Mouse (Mus musculus) C2C12 (cell line): ENCODE results near the gene Col4a3. TPM values are rescaled to one million over a fixed set of nuclear protein-coding genes. Genes with fewer than 3 reads are reported as not detected.
A peak's percentile ranks its signal among the peaks of the same experiment; 100 is the strongest.

Experiments
- H3K27me3 ChIP-seq: one replicate; pipeline ENCODE4 v1.6.1; 2011; ENCODE audit not compliant: control insufficient read depth, insufficient read depth, insufficient read length
- H3K36me3 ChIP-seq: one replicate; pipeline ENCODE4 v1.6.1; 2011; ENCODE audit not compliant: control insufficient read depth, insufficient read depth
- H3K4me3 ChIP-seq: one replicate; pipeline ENCODE4 v1.5.1; 2011; ENCODE audit warnings: mild to moderate bottlenecking, control low read depth; ENCODE audit not compliant: poor library complexity, insufficient read depth, severe bottlenecking
- H3K79me2 ChIP-seq: one replicate; pipeline ENCODE4 v1.6.1; 2011; ENCODE audit not compliant: control insufficient read depth, insufficient read depth
- H3K79me3 ChIP-seq: one replicate; pipeline ENCODE4 v1.6.1; 2011; ENCODE audit warnings: low read depth, control low read depth
- H3ac ChIP-seq: one replicate; pipeline ENCODE3; 2011; ENCODE audit warnings: low read depth; ENCODE audit not compliant: control insufficient read depth, insufficient read length
- CEBPB ChIP-seq: IDR thresholded peaks from one replicate; pipeline ENCODE4 v1.6.1; 2011; ENCODE audit warnings: low read depth, mild to moderate bottlenecking, control low read depth, moderate library complexity
- CTCF ChIP-seq: IDR thresholded peaks from one replicate; pipeline ENCODE4 v1.5.1; 2011; ENCODE audit not compliant: control insufficient read depth, insufficient read depth, insufficient read length
- FOSL1 ChIP-seq: IDR thresholded peaks from one replicate; pipeline ENCODE4 v1.8.0; 2011; ENCODE audit warnings: mild to moderate bottlenecking, low read length; ENCODE audit not compliant: poor library complexity, insufficient read depth, severe bottlenecking
- MAX ChIP-seq: IDR thresholded peaks from one replicate; pipeline ENCODE4 v1.6.1; 2011; ENCODE audit warnings: mild to moderate bottlenecking, control low read depth
- MYOD1 ChIP-seq: IDR thresholded peaks from one replicate; pipeline ENCODE4 v1.6.1; 2011; ENCODE audit warnings: low read depth; ENCODE audit not compliant: control insufficient read depth, insufficient read length
- MYOG ChIP-seq: IDR thresholded peaks from one replicate; pipeline ENCODE4 v1.6.1; 2011; ENCODE audit not compliant: control insufficient read depth, insufficient read length; ENCODE audit errors: extremely low read depth
- USF1 ChIP-seq: IDR thresholded peaks from one replicate; pipeline ENCODE4 v1.6.1; 2011; ENCODE audit warnings: low read depth, mild to moderate bottlenecking, control low read depth, moderate library complexity
- long read RNA-seq, 2 experiments: library from polyadenylated mRNA; unstranded; transcript quantifications; one replicate each; pipeline ENCODE4 v2.0.0; 2019 to 2020
- polyA plus RNA-seq: library from polyadenylated mRNA; unstranded; fragments of >200 nt; fragmentation: generic; extraction: Trizol; gene quantifications from one replicate; pipeline ENCODE4 v1.2.1, GENCODE M21; 2012; ENCODE audit warnings: missing spikeins

Col4a3 gene
- 0.01 TPM for polyA plus RNA-seq
- long read RNA-seq, experiment 1, result 0 reads
- long read RNA-seq, experiment 2, result 0 reads

GRCm38 (mm10) chr1:82586713-82587399 lies at the start of gene Col4a3, which contains the start of gene Col4a4:
Gene Col4a3, plus strand, starts transcription at chr1:82586921.
Gene Col4a4, minus strand, starts transcription at chr1:82586849.
- Histone ChIP-seq H3ac (peak within 1 kb of the TSS; percentile 15), H3K79me2 (no peaks in the 10 kb centered on the region), H3K36me3 (no peaks in the 10 kb centered on the region), H3K4me3 (no peak within 1 kb of the TSS), H3K27me3 (no peaks in the 10 kb centered on the region), H3K79me3 (no peaks in the 10 kb centered on the region)
- TF ChIP-seq MYOD1, result no peak
- no peak for TF ChIP-seq CEBPB
- TF ChIP-seq MAX, result no peak
- TF ChIP-seq USF1, result no peak
- TF ChIP-seq FOSL1, result no peak
- TF ChIP-seq CTCF, result no peak
- no peak for TF ChIP-seq MYOG

- H3K36me3 ChIP-seq, result no peaks in the 10 kb centered on the region
- no peaks in the 10 kb centered on the region for H3K27me3 ChIP-seq
- no peaks in the 10 kb centered on the region for H3K79me3 ChIP-seq
- H3K79me2 ChIP-seq, result no peaks in the 10 kb centered on the region
- H3ac ChIP-seq, result no peak overlapping the region
- H3K4me3 ChIP-seq, result no peak overlapping the region
- TF ChIP-seq FOSL1 (no peak), USF1 (no peak), CEBPB (no peak), MYOG (no peak), CTCF (no peak), MAX (no peak), MYOD1 (no peak)
These were observed 48.9 kb upstream of the Col4a3 start for GRCm38 (mm10) chr1:82537848-82538247.

GRCm38 (mm10) chr1:82540056-82540455 lies 46.7 kb upstream of the Col4a3 start:
- TF ChIP-seq MYOD1 (no peak), CEBPB (no peak), FOSL1 (no peak), MAX (no peak), USF1 (no peak), CTCF (no peak), MYOG (no peak)
- no peak overlapping the region for H3ac ChIP-seq
- no peak overlapping the region for H3K4me3 ChIP-seq
- H3K79me3 ChIP-seq, result no peaks in the 10 kb centered on the region
- H3K79me2 ChIP-seq, result no peaks in the 10 kb centered on the region
- H3K36me3 ChIP-seq, result no peaks in the 10 kb centered on the region
- H3K27me3 ChIP-seq, result no peaks in the 10 kb centered on the region

GRCm38 (mm10) chr1:82543934-82544333 lies 42.8 kb upstream of the Col4a3 start:
- no peaks in the 10 kb centered on the region for H3K79me3 ChIP-seq
- H3ac ChIP-seq, result no peak overlapping the region

GRCm38 (mm10) chr1:82544419-82545185 lies 42.1 kb upstream of the Col4a3 start:
- Histone ChIP-seq H3K79me3 (no peaks in the 10 kb centered on the region), H3K79me2 (no peaks in the 10 kb centered on the region), H3K4me3 (no peak overlapping the region), H3K36me3 (no peaks in the 10 kb centered on the region), H3K27me3 (no peaks in the 10 kb centered on the region), H3ac (no peak overlapping the region)
- TF ChIP-seq MAX (no peak), MYOD1 (no peak), USF1 (no peak), MYOG (no peak), CEBPB (no peak), CTCF (no peak), FOSL1 (no peak)

More at GRCm38 (mm10) chr1:82543934-82544333, 42.8 kb upstream of the Col4a3 start:
- no peak overlapping the region for H3K4me3 ChIP-seq
- no peaks in the 10 kb centered on the region for H3K79me2 ChIP-seq
- TF ChIP-seq MYOG (no peak), CEBPB (no peak), MAX (no peak), USF1 (no peak), CTCF (no peak), FOSL1 (no peak), MYOD1 (no peak)
- H3K27me3 ChIP-seq, result no peaks in the 10 kb centered on the region
- no peaks in the 10 kb centered on the region for H3K36me3 ChIP-seq
